Mouse (Mus musculus) testis, adult 2 months (tissue): Measurements from ENCODE around the gene Slc35a1.

ENCODE experiments used
- CTCF ChIP-seq: fragments of 200-500 bp; IDR thresholded peaks from 2 replicates; pipeline ENCODE4 v1.5.1; 2012; ENCODE audit warnings: low read depth, mild to moderate bottlenecking, inconsistent platforms, low read length, moderate library complexity; ENCODE audit not compliant: control insufficient read depth, insufficient read depth, insufficient replicate concordance
- POLR2A ChIP-seq: fragments of 200-500 bp; IDR thresholded peaks from 2 replicates; pipeline ENCODE4 v1.6.1; 2012; ENCODE audit warnings: low read depth, mild to moderate bottlenecking, inconsistent platforms, low read length, moderate library complexity; ENCODE audit not compliant: control insufficient read depth

DNA sequence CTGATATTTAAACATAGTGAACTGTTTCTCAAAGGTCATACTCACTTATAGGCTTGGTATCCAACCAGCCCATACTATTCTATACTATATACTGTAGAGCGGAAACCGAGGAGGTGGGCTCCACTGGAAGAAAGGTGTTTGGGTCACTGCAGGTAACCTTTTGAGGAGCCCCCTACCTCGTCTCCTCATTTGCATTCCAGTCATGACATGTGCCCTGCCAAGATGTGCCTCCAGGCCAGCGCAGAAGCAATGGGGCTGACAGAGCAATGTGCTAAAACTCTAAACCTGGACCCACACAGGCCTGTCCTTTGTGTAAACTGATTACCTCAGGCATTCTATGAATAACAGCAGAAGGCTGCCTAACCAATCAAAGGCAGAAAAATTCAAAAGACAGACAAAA lies 37.1 kb upstream of the Slc35a1 start:
- TF ChIP-seq CTCF (no peak), POLR2A (no peak)
